Mouse (Mus musculus) embryonic facial prominence, embryonic 13.5 days (tissue): ENCODE data around the gene Irgq. TPM values are rescaled to one million over a fixed set of nuclear protein-coding genes. Genes with fewer than 3 reads are reported as not detected.

Experiments used
- ATAC-seq: fragments of 200-750 bp; cut with Nextera tagmentation; 2 replicates; pipeline ENCODE4 v1.8.0; 2017; ENCODE audit warnings: low read depth; ENCODE audit not compliant: insufficient number of reproducible peaks, insufficient read depth, low FRiP score, low TSS enrichment
- H3K27ac ChIP-seq: fragments of 300-500 bp; sonication (generic); 2 replicates; pipeline ENCODE4 v1.5.1; 2015; ENCODE audit warnings: moderate library complexity, mild to moderate bottlenecking, inconsistent platforms
- H3K27me3 ChIP-seq: fragments of 300-500 bp; sonication (generic); 2 replicates; pipeline ENCODE4 v1.6.1; 2015; ENCODE audit warnings: mild to moderate bottlenecking, inconsistent platforms
- H3K36me3 ChIP-seq: fragments of 300-500 bp; sonication (generic); 2 replicates; pipeline ENCODE4 v1.6.1; 2015; ENCODE audit warnings: mild to moderate bottlenecking, inconsistent platforms
- H3K4me1 ChIP-seq: fragments of 300-500 bp; sonication (generic); 2 replicates; pipeline ENCODE4 v1.6.1; 2015; ENCODE audit warnings: inconsistent platforms
- H3K4me2 ChIP-seq: fragments of 300-500 bp; sonication (generic); 2 replicates; pipeline ENCODE4 v1.6.1; 2015; ENCODE audit warnings: moderate library complexity, mild to moderate bottlenecking, inconsistent platforms
- H3K4me3 ChIP-seq: fragments of 300-500 bp; sonication (generic); 2 replicates; pipeline ENCODE4 v1.5.1; 2015; ENCODE audit warnings: mild to moderate bottlenecking, inconsistent platforms
- H3K9ac ChIP-seq: fragments of 300-500 bp; sonication (generic); 2 replicates; pipeline ENCODE4 v1.6.1; 2015; ENCODE audit warnings: mild to moderate bottlenecking, inconsistent platforms
- H3K9me3 ChIP-seq: fragments of 300-500 bp; sonication (generic); 2 replicates; pipeline ENCODE4 v1.6.1; 2016; ENCODE audit warnings: inconsistent platforms
- WGBS: fragments of 180-500 bp; shearing (Covaris S2); methylation state at CpG from one replicate; pipeline ENCODE4 v1.1.7; 2015; ENCODE audit warnings: mixed read lengths; 5-methylcytosine and 5-hydroxymethylcytosine counted together
- polyA plus RNA-seq: library from polyadenylated mRNA; unstranded; fragments of >200 nt; fragmentation: Nextera tagmentation; extraction: Ambion mirVana; gene quantifications from 2 replicates; pipeline ENCODE4 v1.2.1, GENCODE M21; 2015

Gene Irgq
- polyA plus RNA-seq, 1 experiment from 2014 or later = 9.6 TPM

- Histone ChIP-seq H3K9me3 (no peaks in the 10 kb centered on the region), H3K27me3 (peaks cover 11% of the 10 kb centered on the region), H3K36me3 (peaks cover 36% of the 10 kb centered on the region), H3K27ac (no peak overlapping the region), H3K4me3 (no peak overlapping the region), H3K9ac (no peak overlapping the region), H3K4me1 (peaks cover 30% of the 10 kb centered on the region), H3K4me2 (no peak overlapping the region)
- WGBS = 72% methylated on average over 28 of the region's 28 CpGs
- ATAC-seq = no peak
Measured at GRCm38 (mm10) chr7:24533031-24533571, 2.6 kb downstream of the Irgq start.

GRCm38 (mm10) chr7:24533806-24534205, 3.3 kb downstream of the Irgq start:
- Histone ChIP-seq H3K36me3 (peaks cover 36% of the 10 kb centered on the region), H3K27ac (no peak overlapping the region), H3K4me2 (peak overlapping the region; percentile 30; the same call in 1 of the 2 replicates), H3K27me3 (peaks cover 11% of the 10 kb centered on the region), H3K4me1 (peaks cover 30% of the 10 kb centered on the region), H3K9ac (peak overlapping the region; percentile 40; the same call in 1 of the 2 replicates), H3K4me3 (peak overlapping the region; percentile 3; the same call in 1 of the 2 replicates), H3K9me3 (peaks cover under 1% of the 10 kb centered on the region; the same call in 1 of the 2 replicates)
- 39% methylated on average over 42 of the region's 42 CpGs for WGBS
- ATAC-seq = no peak

- no peak for ATAC-seq
- H3K4me1 ChIP-seq = peaks cover 28% of the 10 kb centered on the region
- H3K27ac ChIP-seq = no peak overlapping the region
- peaks cover 4% of the 10 kb centered on the region; the same call in 1 of the 2 replicates for H3K9me3 ChIP-seq
- H3K4me3 ChIP-seq = peak overlapping the region; percentile 3; the same call in 1 of the 2 replicates
- peak overlapping the region; percentile 30; the same call in 1 of the 2 replicates for H3K4me2 ChIP-seq
- 38% methylated on average over 19 of the region's 19 CpGs for WGBS
- H3K9ac ChIP-seq = peak overlapping the region; percentile 40; the same call in 1 of the 2 replicates
- peaks cover 11% of the 10 kb centered on the region for H3K27me3 ChIP-seq
- H3K36me3 ChIP-seq = peaks cover 36% of the 10 kb centered on the region
Measured at GRCm38 (mm10) chr7:24534301-24534700, 3.8 kb downstream of the Irgq start.

- WGBS = 78% methylated on average over 4 of the region's 4 CpGs
- Histone ChIP-seq H3K9ac (no peak overlapping the region), H3K4me1 (peaks cover 22% of the 10 kb centered on the region), H3K4me2 (no peak overlapping the region), H3K27me3 (peaks cover 11% of the 10 kb centered on the region), H3K27ac (no peak overlapping the region), H3K36me3 (peaks cover 36% of the 10 kb centered on the region), H3K4me3 (no peak overlapping the region), H3K9me3 (peaks cover 4% of the 10 kb centered on the region; the same call in 1 of the 2 replicates)
- ATAC-seq = no peak
Measured at GRCm38 (mm10) chr7:24537081-24537480, 6.6 kb downstream of the Irgq start.

DNA sequence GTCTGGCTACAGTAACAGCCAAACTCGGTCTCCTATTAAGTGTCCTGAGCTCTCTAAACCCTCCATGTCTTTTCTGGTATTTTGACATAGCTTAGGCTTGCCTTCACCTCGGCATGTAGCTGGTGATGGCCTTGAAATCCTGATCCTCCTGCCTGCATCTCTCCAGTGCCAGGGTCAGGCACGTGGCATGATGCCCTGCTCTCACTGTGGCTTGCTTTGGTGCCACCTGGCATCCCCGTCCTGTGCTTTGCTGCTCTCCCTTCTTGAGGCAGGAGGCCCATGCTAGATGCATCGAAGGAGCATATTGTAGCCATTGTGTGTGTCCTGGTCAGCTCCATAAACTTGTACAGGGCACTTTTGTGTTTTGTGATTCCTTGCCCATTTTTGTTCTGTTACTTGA, 7.1 kb downstream of the Irgq start:
- Histone ChIP-seq H3K27ac (no peak overlapping the region), H3K27me3 (peaks cover 11% of the 10 kb centered on the region), H3K9me3 (peaks cover 4% of the 10 kb centered on the region; the same call in 1 of the 2 replicates), H3K4me3 (no peak overlapping the region), H3K4me2 (no peak overlapping the region), H3K36me3 (peaks cover 36% of the 10 kb centered on the region), H3K4me1 (peaks cover 17% of the 10 kb centered on the region; the same call in 1 of the 2 replicates), H3K9ac (no peak overlapping the region)
- WGBS = 78% methylated on average over 5 of the region's 5 CpGs
- no peak for ATAC-seq

GRCm38 (mm10) chr7:24538154-24538553, 7.7 kb downstream of the Irgq start:
- Histone ChIP-seq H3K27me3 (peaks cover 8% of the 10 kb centered on the region), H3K9me3 (peaks cover 4% of the 10 kb centered on the region; the same call in 1 of the 2 replicates), H3K27ac (no peak overlapping the region), H3K4me3 (no peak overlapping the region), H3K4me1 (peaks cover 16% of the 10 kb centered on the region; the same call in 1 of the 2 replicates), H3K9ac (no peak overlapping the region), H3K36me3 (peaks cover 33% of the 10 kb centered on the region), H3K4me2 (no peak overlapping the region)
- WGBS = 47% methylated on average over 5 of the region's 5 CpGs
- ATAC-seq = no peak

DNA sequence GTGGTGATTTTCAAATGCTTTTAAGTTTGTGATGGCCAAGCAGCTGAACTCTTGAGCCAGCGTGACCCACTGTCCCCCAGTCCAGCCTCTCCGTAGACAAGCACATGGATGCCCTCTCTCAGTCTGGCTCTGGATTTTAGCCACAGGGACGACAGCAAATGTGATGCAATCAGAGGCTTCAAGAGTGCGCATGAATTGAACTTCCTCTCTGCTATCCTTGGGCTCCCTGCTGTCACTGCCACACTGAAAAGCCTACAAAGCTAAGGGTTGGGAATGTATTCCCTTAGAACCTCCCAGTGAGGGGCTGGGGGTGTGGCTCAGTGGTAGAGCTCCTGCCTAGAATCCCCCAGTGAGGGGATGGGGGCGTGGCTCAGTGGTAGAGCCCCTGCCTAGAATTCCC, 8.2 kb downstream of the Irgq start:
- H3K9me3 ChIP-seq = peaks cover 4% of the 10 kb centered on the region; the same call in 1 of the 2 replicates
- no peak overlapping the region for H3K27ac ChIP-seq
- peaks cover 10% of the 10 kb centered on the region; the same call in 1 of the 2 replicates for H3K4me1 ChIP-seq
- H3K4me2 ChIP-seq = no peak overlapping the region
- peaks cover 3% of the 10 kb centered on the region; the same call in 1 of the 2 replicates for H3K27me3 ChIP-seq
- ATAC-seq = no peak
- 84% methylated on average over 5 of the region's 5 CpGs for WGBS
- H3K9ac ChIP-seq = no peak overlapping the region
- H3K4me3 ChIP-seq = no peak overlapping the region
- peaks cover 27% of the 10 kb centered on the region for H3K36me3 ChIP-seq

GRCm38 (mm10) chr7:24539686-24540085, 9.2 kb downstream of the Irgq start:
- WGBS = 93% methylated on average over 4 of the region's 4 CpGs
- no peak overlapping the region for H3K27ac ChIP-seq
- no peak overlapping the region for H3K4me2 ChIP-seq
- no peak for ATAC-seq
- no peaks in the 10 kb centered on the region for H3K27me3 ChIP-seq
- H3K36me3 ChIP-seq = peaks cover 17% of the 10 kb centered on the region
- H3K9me3 ChIP-seq = peaks cover 4% of the 10 kb centered on the region; the same call in 1 of the 2 replicates
- no peak overlapping the region for H3K4me3 ChIP-seq
- no peak overlapping the region for H3K9ac ChIP-seq
- 0 out of 2 replicates have a peak, but pooled peaks cover 4% of the 10 kb centered on the region for H3K4me1 ChIP-seq

- Histone ChIP-seq H3K9me3 (no peaks in the 10 kb centered on the region), H3K27ac (no peak overlapping the region), H3K9ac (no peak overlapping the region), H3K4me3 (no peak overlapping the region), H3K4me2 (no peak overlapping the region), H3K36me3 (peaks cover 12% of the 10 kb centered on the region), H3K4me1 (peaks cover 21% of the 10 kb centered on the region), H3K27me3 (no peaks in the 10 kb centered on the region)
- 78% methylated on average over 2 of the region's 2 CpGs for WGBS
- ATAC-seq = no peak
Measured at GRCm38 (mm10) chr7:24544506-24544905, 14.0 kb downstream of the Irgq start.

- ATAC-seq = no peak
Measured at GRCm38 (mm10) chr7:24546068-24546614, 15.7 kb downstream of the Irgq start, which contains the start of the genes Pinlyp and Xrcc1. TSS of gene Pinlyp (minus strand) at chr7:24546118. TSS of gene Xrcc1 (plus strand) at chr7:24546289.

DNA sequence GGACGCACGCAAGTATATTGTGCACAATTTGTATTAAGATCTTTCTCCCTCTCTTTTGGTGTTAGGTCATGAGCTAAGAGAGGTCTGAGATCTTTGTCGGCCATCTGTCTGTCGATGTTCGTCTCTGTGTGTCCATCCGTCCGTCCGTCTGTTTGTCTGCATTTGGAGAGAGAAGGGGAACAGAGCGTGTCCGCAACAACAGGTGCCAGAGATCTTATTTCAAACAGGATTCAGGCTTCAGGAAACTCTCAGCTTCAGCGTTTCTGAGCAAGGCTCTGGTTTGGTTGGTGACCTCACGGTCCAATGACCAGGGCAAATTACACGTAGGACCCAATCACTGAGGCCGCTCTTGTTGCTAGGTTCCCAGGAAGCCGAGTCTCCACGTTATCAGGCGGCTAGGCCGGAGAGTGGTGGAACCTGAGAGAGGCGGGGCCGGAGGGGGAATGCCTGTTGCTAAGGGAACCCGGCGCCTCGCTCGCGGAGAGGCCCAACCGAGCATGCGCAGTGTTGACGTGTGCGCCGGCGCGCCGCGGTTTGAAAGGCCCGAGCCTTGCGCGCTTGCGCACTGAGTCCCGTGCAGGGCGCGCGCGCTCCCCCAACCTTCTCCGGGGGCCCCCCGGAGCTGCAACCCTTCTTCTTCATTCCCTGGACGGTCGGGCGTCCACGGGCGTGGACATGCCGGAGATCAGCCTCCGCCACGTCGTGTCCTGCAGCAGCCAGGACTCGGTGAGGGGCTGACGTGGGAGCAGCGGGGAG, 16.3 kb downstream of the Irgq start:
- WGBS = under 1% methylated on average over 57 of the region's 57 CpGs
- Histone ChIP-seq H3K9me3 (no peaks in the 10 kb centered on the region), H3K27me3 (no peaks in the 10 kb centered on the region), H3K36me3 (peaks cover 33% of the 10 kb centered on the region), H3K4me3 (peak overlapping the region; percentile 83), H3K9ac (peak overlapping the region; percentile 89), H3K27ac (peak overlapping the region; percentile 80), H3K4me2 (peak overlapping the region; percentile 74), H3K4me1 (peaks cover 17% of the 10 kb centered on the region)
- ATAC-seq = peak; percentile 98

More at GRCm38 (mm10) chr7:24546068-24546614, 15.7 kb downstream of the Irgq start, which contains the start of the genes Pinlyp and Xrcc1:
- peak within 1 kb of the TSS; percentile 83 for H3K4me3 ChIP-seq
- H3K27me3 ChIP-seq = no peaks in the 10 kb centered on the region
- no peaks in the 10 kb centered on the region for H3K9me3 ChIP-seq
- peak within 1 kb of the TSS; percentile 89 for H3K9ac ChIP-seq
- WGBS = 27% methylated on average over 13 of the region's 13 CpGs
- peaks cover 26% of the 10 kb centered on the region for H3K36me3 ChIP-seq
- H3K27ac ChIP-seq = peak within 1 kb of the TSS; percentile 80
- H3K4me2 ChIP-seq = peak within 1 kb of the TSS; percentile 74
- peaks cover 21% of the 10 kb centered on the region for H3K4me1 ChIP-seq
